26 mouse cellular contexts compared by ENCODE assay signal in the genomic region with DNA sequence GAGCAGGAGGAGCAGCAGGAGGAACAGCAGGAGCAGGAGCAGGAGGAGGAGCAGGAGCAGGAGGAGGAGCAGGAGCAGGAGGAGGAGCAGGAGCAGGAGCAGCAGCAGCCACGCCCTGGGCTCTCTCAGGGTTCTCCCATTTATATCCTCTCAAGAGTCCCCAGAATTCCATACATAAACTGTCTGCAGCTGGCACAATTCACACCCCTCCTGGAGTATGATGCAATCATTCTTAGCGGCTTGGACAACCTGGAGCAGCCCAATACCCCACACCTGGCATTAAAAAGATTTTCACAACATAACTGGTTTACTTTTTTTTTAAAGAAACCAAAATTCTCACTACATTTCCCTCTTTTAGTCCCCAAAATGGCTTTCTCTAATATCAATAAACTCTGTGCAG. TPM values are rescaled to one million over a fixed set of nuclear protein-coding genes. Genes with fewer than 3 reads are reported as not detected.
DNase-seq lines count a peak whose midpoint lies in the region; ATAC-seq and TF ChIP-seq lines count a peak whose summit lies in the region.
"Had no signal": no experiment of that assay in that cellular context is flagged by ENCODE, and none has a peak within 500 bp of the region (broad histone marks: within the 10 kb centered on the region; RNA-seq: fewer than 3 reads in every experiment).

No protein-coding gene starts in this region.

- no peaks in the 10 kb centered on the region for H3K79me2 ChIP-seq in myocyte (ENCODE audit: control insufficient read depth, insufficient read depth)

- H3ac ChIP-seq in myocyte (ENCODE audit: control insufficient read depth, insufficient read length): no peak overlapping the region

- H3K27me3 ChIP-seq in intestine, embryonic 15.5 days (replicated peaks): no peaks in the 10 kb centered on the region
- H3K27me3 ChIP-seq in intestine, postnatal 0 days (replicated peaks; ENCODE audit: control insufficient read depth, insufficient read depth, low read length): no peaks in the 10 kb centered on the region
- no peaks in the 10 kb centered on the region for H3K27me3 ChIP-seq in stomach, embryonic 15.5 days (replicated peaks)
- no peaks in the 10 kb centered on the region for H3K27me3 ChIP-seq in stomach, postnatal 0 days (ENCODE audit: control insufficient read depth, insufficient read depth, low read length)
- no peaks in the 10 kb centered on the region for H3K27me3 ChIP-seq in myocyte (ENCODE audit: control insufficient read depth, insufficient read depth, insufficient read length)
- 0 out of 2 replicates have a peak, but pooled peaks cover 4% of the 10 kb centered on the region for H3K27me3 ChIP-seq in hindbrain, embryonic 12.5 days
- H3K27me3 ChIP-seq: forebrain, embryonic 13.5 days; forebrain, embryonic 15.5 days had no signal

- no peaks in the 10 kb centered on the region for H3K36me3 ChIP-seq in intestine, embryonic 15.5 days
- no peaks in the 10 kb centered on the region for H3K36me3 ChIP-seq in intestine, postnatal 0 days (ENCODE audit: control insufficient read depth, insufficient read depth)
- no peaks in the 10 kb centered on the region for H3K36me3 ChIP-seq in stomach, embryonic 15.5 days
- no peaks in the 10 kb centered on the region for H3K36me3 ChIP-seq in stomach, postnatal 0 days (ENCODE audit: control insufficient read depth, insufficient read depth, low read length)
- no peaks in the 10 kb centered on the region for H3K36me3 ChIP-seq in myocyte (ENCODE audit: control insufficient read depth, insufficient read depth)
- H3K36me3 ChIP-seq in hindbrain, embryonic 12.5 days: no peaks in the 10 kb centered on the region
- H3K36me3 ChIP-seq: embryonic facial prominence, embryonic 10.5 days; embryonic facial prominence, embryonic 12.5 days; forebrain, embryonic 15.5 days had no signal

- H3K4me3 ChIP-seq in intestine, embryonic 15.5 days (replicated peaks): no peak overlapping the region
- no peak overlapping the region for H3K4me3 ChIP-seq in intestine, postnatal 0 days (ENCODE audit: low read depth, low read length)
- H3K4me3 ChIP-seq in stomach, embryonic 15.5 days (replicated peaks): no peak overlapping the region
- no peak overlapping the region for H3K4me3 ChIP-seq in stomach, postnatal 0 days (ENCODE audit: low read depth, low read length)
- no peak overlapping the region for H3K4me3 ChIP-seq in myocyte
- H3K4me3 ChIP-seq in hindbrain, embryonic 12.5 days: no peak overlapping the region
- H3K4me3 ChIP-seq: embryonic facial prominence, embryonic 10.5 days; embryonic facial prominence, embryonic 12.5 days; forebrain, embryonic 13.5 days; forebrain, embryonic 15.5 days had no signal

- TF ChIP-seq CTCF in intestine, postnatal 0 days (IDR thresholded peaks at IDR 0.05; ENCODE audit: low read depth): no peak
- no peak for TF ChIP-seq CTCF in stomach, postnatal 0 days (IDR thresholded peaks at IDR 0.05; ENCODE audit: low read depth)

- H3K27ac ChIP-seq in intestine, embryonic 15.5 days: no peak overlapping the region
- H3K27ac ChIP-seq in intestine, postnatal 0 days (ENCODE audit: low read depth, low read length): no peak overlapping the region
- H3K27ac ChIP-seq in stomach, embryonic 15.5 days: no peak overlapping the region
- H3K27ac ChIP-seq in stomach, postnatal 0 days (replicated peaks): no peak overlapping the region
- no peak overlapping the region for H3K27ac ChIP-seq in hindbrain, embryonic 12.5 days
- H3K27ac ChIP-seq: embryonic facial prominence, embryonic 10.5 days; embryonic facial prominence, embryonic 12.5 days; forebrain, embryonic 13.5 days; forebrain, embryonic 15.5 days had no signal

- TF ChIP-seq EP300 in stomach, postnatal 0 days (optimal IDR thresholded peaks at IDR 0.05): no peak

- H3K9me3 ChIP-seq in intestine, embryonic 15.5 days: no peaks in the 10 kb centered on the region
- H3K9me3 ChIP-seq in intestine, postnatal 0 days (ENCODE audit: control insufficient read depth): no peaks in the 10 kb centered on the region
- H3K9me3 ChIP-seq in stomach, embryonic 15.5 days: no peaks in the 10 kb centered on the region
- H3K9me3 ChIP-seq in stomach, postnatal 0 days (ENCODE audit: control insufficient read depth, low read length): no peaks in the 10 kb centered on the region
- H3K9me3 ChIP-seq in hindbrain, embryonic 12.5 days (replicated peaks): no peaks in the 10 kb centered on the region
- H3K9me3 ChIP-seq: embryonic facial prominence, embryonic 10.5 days; embryonic facial prominence, embryonic 12.5 days; forebrain, embryonic 13.5 days; forebrain, embryonic 15.5 days had no signal

- 50% methylated on average over 2 of the region's 2 CpGs for WGBS in intestine, embryonic 15.5 days
- WGBS in intestine, postnatal 0 days: 23% methylated on average over 2 of the region's 2 CpGs
- WGBS in stomach, embryonic 15.5 days: 51% methylated on average over 2 of the region's 2 CpGs
- WGBS in stomach, postnatal 0 days: 57% methylated on average over 2 of the region's 2 CpGs
- 74% methylated on average over 2 of the region's 2 CpGs for WGBS in hindbrain, embryonic 12.5 days

- H3K4me1 ChIP-seq in intestine, embryonic 15.5 days (replicated peaks): no peaks in the 10 kb centered on the region
- H3K4me1 ChIP-seq in intestine, postnatal 0 days (replicated peaks; ENCODE audit: control insufficient read depth, insufficient read depth, low read length): no peaks in the 10 kb centered on the region
- H3K4me1 ChIP-seq in stomach, embryonic 15.5 days: no peaks in the 10 kb centered on the region
- no peaks in the 10 kb centered on the region for H3K4me1 ChIP-seq in stomach, postnatal 0 days (replicated peaks; ENCODE audit: control insufficient read depth, insufficient read depth)
- H3K4me1 ChIP-seq in hindbrain, embryonic 12.5 days: no peaks in the 10 kb centered on the region
- H3K4me1 ChIP-seq: embryonic facial prominence, embryonic 12.5 days; forebrain, embryonic 13.5 days; forebrain, embryonic 15.5 days had no signal

- peak; percentile 51 for ATAC-seq in intestine, embryonic 15.5 days
- ATAC-seq in intestine, postnatal 0 days: no peak
- ATAC-seq in stomach, embryonic 15.5 days (ENCODE audit: insufficient read depth, low FRiP score, low read depth): peak; percentile 47; the same call in 1 of the 2 replicates
- ATAC-seq in stomach, postnatal 0 days (ENCODE audit: low FRiP score, low TSS enrichment): no peak
- no peak for ATAC-seq in hindbrain, embryonic 12.5 days (ENCODE audit: low FRiP score)
- ATAC-seq: forebrain, embryonic 13.5 days; forebrain, embryonic 15.5 days; forebrain, postnatal 0 days had no signal

- TF ChIP-seq POLR2A in myocyte (IDR thresholded peaks at IDR 0.05; ENCODE audit: insufficient read length, low read depth): no peak

- H3K4me2 ChIP-seq in intestine, embryonic 15.5 days (replicated peaks): no peak overlapping the region
- H3K4me2 ChIP-seq in intestine, postnatal 0 days (replicated peaks; ENCODE audit: low read depth): no peak overlapping the region
- no peak overlapping the region for H3K4me2 ChIP-seq in stomach, embryonic 15.5 days
- no peak overlapping the region for H3K4me2 ChIP-seq in stomach, postnatal 0 days (replicated peaks; ENCODE audit: low read depth)
- peak overlapping the region; percentile 54 for H3K4me2 ChIP-seq in myocyte (ENCODE audit: low read depth)
- H3K4me2 ChIP-seq in hindbrain, embryonic 12.5 days (replicated peaks): no peak overlapping the region
- H3K4me2 ChIP-seq: embryonic facial prominence, embryonic 12.5 days; forebrain, embryonic 13.5 days; forebrain, embryonic 15.5 days had no signal

- no peak overlapping the region for H3K9ac ChIP-seq in intestine, embryonic 15.5 days
- H3K9ac ChIP-seq in intestine, postnatal 0 days (ENCODE audit: low read depth, low read length): no peak overlapping the region
- no peak overlapping the region for H3K9ac ChIP-seq in stomach, embryonic 15.5 days
- no peak overlapping the region for H3K9ac ChIP-seq in stomach, postnatal 0 days (ENCODE audit: low read length)
- no peak overlapping the region for H3K9ac ChIP-seq in hindbrain, embryonic 12.5 days
- H3K9ac ChIP-seq: embryonic facial prominence, embryonic 12.5 days; forebrain, embryonic 13.5 days; forebrain, embryonic 15.5 days; forebrain, postnatal 0 days had no signal

- DNase-seq in stomach, postnatal 0 days (ENCODE audit: low spot score): no peak
- no peak for DNase-seq in adrenal gland, postnatal 4 days (ENCODE audit: low spot score in 2 of 2)
- DNase-seq: adrenal gland, adult 2 months; adrenal gland, postnatal 10 days; adrenal gland, postnatal 36 days; B cell, adult 2 months; cerebellum, adult 11 months; cerebellum, adult 2 months; cerebellum, adult 9-10 months; cerebellum, postnatal 25 days; forebrain, postnatal 0 days had no signal

TF ChIP-seq in myocyte, 11 proteins besides CTCF, POLR2A, EP300 and RAD21:
- TF ChIP-seq E2F4 (IDR thresholded peaks at IDR 0.05; ENCODE audit: insufficient read depth) (no peak), CEBPB (IDR thresholded peaks at IDR 0.05; ENCODE audit: insufficient read depth, poor library complexity, severe bottlenecking) (peak; percentile 84), USF1 (IDR thresholded peaks at IDR 0.05; ENCODE audit: low read depth) (no peak)

RNA-seq across cellular contexts. Expression of a gene that starts 8.9 kb away (rescaled TPM):
- polyA plus RNA-seq in intestine, embryonic 15.5 days (2015; fragmentation: Nextera tagmentation; extraction: Ambion mirVana): 103 and 125 TPM in 2 replicates
- 156 and 166 TPM in 2 replicates for polyA plus RNA-seq in intestine, postnatal 0 days (2015; fragmentation: Nextera tagmentation; extraction: Ambion mirVana)
- 130 and 133 TPM in 2 replicates for polyA plus RNA-seq in stomach, embryonic 15.5 days (2015; fragmentation: Nextera tagmentation; extraction: Ambion mirVana)
- 61.0 and 69.0 TPM in 2 replicates for polyA plus RNA-seq in stomach, postnatal 0 days (2015; fragmentation: Nextera tagmentation; extraction: Ambion mirVana)
- polyA plus RNA-seq in myocyte (2012; fragmentation: generic; extraction: Trizol): 127 TPM
- polyA plus RNA-seq in hindbrain, embryonic 12.5 days (2016; fragmentation: Nextera tagmentation; extraction: Ambion mirVana): 60.7 and 61.6 TPM in 2 replicates
- 100 to 1,000 TPM; 228 to 233 TPM for total RNA-seq in adrenal gland, postnatal 4 days (2021)

RNA-seq across cellular contexts. Expression of a gene that starts 12.9 kb away (rescaled TPM):
- polyA plus RNA-seq in intestine, embryonic 15.5 days (2015; fragmentation: Nextera tagmentation; extraction: Ambion mirVana): 0.55 TPM in 1 of 2 replicates, not detected in the other
- not detected in 2 replicates for polyA plus RNA-seq in intestine, postnatal 0 days (2015; fragmentation: Nextera tagmentation; extraction: Ambion mirVana)
- polyA plus RNA-seq in stomach, embryonic 15.5 days (2015; fragmentation: Nextera tagmentation; extraction: Ambion mirVana): 0.33 and 0.59 TPM in 2 replicates
- polyA plus RNA-seq in stomach, postnatal 0 days (2015; fragmentation: Nextera tagmentation; extraction: Ambion mirVana): not detected in 2 replicates
- not detected for polyA plus RNA-seq in myocyte (2012; fragmentation: generic; extraction: Trizol)
- not detected in 2 replicates for polyA plus RNA-seq in hindbrain, embryonic 12.5 days (2016; fragmentation: Nextera tagmentation; extraction: Ambion mirVana)
- not detected for total RNA-seq in adrenal gland, postnatal 4 days (2021)
- total RNA-seq: adrenal gland, adult 2 months; adrenal gland, postnatal 10 days; adrenal gland, postnatal 36 days; ES-E14; forebrain, postnatal 0 days; MEL had no signal
- polyA plus RNA-seq: adrenal gland, adult 2 months; brain, embryonic 14.5 days; cerebellum, adult 2 months; cortical plate, adult 2 months; embryonic facial prominence, embryonic 10.5 days; embryonic facial prominence, embryonic 12.5 days; embryonic facial prominence, embryonic 14.5 days; forebrain, embryonic 11.5 days; forebrain, embryonic 13.5 days; forebrain, embryonic 15.5 days; forebrain, postnatal 0 days had no signal

Comparison
In these comparisons a context has a peak if more than half of its experiments do, and no peak if none do; other contexts are left out.
1. ATAC-seq: peak in intestine, embryonic 15.5 days (single experiment) and stomach, embryonic 15.5 days (single experiment); none in intestine, postnatal 0 days (single experiment), stomach, postnatal 0 days (single experiment) and hindbrain, embryonic 12.5 days (single experiment).